In the genomic region with DNA sequence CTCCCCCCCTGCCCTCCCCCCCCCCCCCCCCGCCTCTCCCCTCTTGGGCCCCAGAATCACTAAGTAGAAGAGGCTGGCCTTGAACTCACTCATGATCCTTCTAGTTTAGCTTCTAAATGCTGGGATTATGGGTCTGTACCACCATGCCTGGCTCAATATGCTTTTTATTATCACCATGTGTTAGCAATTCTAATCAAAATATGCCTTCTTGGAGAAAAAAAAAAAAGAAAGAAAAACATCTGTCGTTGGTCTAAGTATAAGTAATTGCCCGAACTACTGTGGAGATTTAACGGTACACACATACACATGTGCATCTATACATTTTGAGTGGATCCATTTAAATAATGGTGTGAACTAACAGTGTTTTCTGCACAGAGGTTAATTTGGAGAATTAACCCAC, we compare ENCODE assay signal across 19 mouse cellular contexts.
"Had no signal": no experiment of that assay in that cellular context is flagged by ENCODE, and none has a peak within 500 bp of the region (broad histone marks: within the 10 kb centered on the region; RNA-seq: fewer than 3 reads in every experiment).

No protein-coding gene starts in this region.

- H3K27ac ChIP-seq: midbrain, embryonic 10.5 days; midbrain, embryonic 12.5 days; neural tube, embryonic 13.5 days had no signal

- ATAC-seq: midbrain, embryonic 16.5 days had no signal

- H3K4me2 ChIP-seq: lung, embryonic 14.5 days; midbrain, embryonic 12.5 days; neural tube, embryonic 13.5 days; neural tube, embryonic 15.5 days had no signal

- H3K27me3 ChIP-seq: midbrain, embryonic 12.5 days; neural tube, embryonic 13.5 days; neural tube, embryonic 15.5 days had no signal

- H3K9me3 ChIP-seq: midbrain, embryonic 10.5 days; midbrain, embryonic 12.5 days; neural tube, embryonic 13.5 days; neural tube, embryonic 15.5 days had no signal

- H3K36me3 ChIP-seq: midbrain, embryonic 10.5 days; midbrain, embryonic 12.5 days; neural tube, embryonic 13.5 days; neural tube, embryonic 15.5 days had no signal

- DNase-seq: lung, adult 18-20 months; lung, embryonic 14.5 days; lung, postnatal 10 days; lung, postnatal 4 days; midbrain, embryonic 14.5 days; retina, postnatal 1 day; right cerebral cortex, adult 18-20 months; right cerebral cortex, postnatal 25 days; right cerebral cortex, postnatal 4 days; spleen, adult 18-20 months; thymus, adult 18-20 months; thymus, postnatal 14 days; thymus, postnatal 36 days had no signal

- H3K4me3 ChIP-seq: midbrain, embryonic 10.5 days; midbrain, embryonic 12.5 days; myocyte; neural tube, embryonic 13.5 days; neural tube, embryonic 15.5 days had no signal

- H3K9ac ChIP-seq: lung, embryonic 14.5 days; midbrain, embryonic 12.5 days; neural tube, embryonic 13.5 days; neural tube, embryonic 15.5 days had no signal
